In genomic region chr10:69736241-69736640, GRCm38 (mm10) we compare ENCODE assay signal across 14 mouse cellular contexts.
DNase-seq lines count a peak whose midpoint lies in the region; ATAC-seq and TF ChIP-seq lines count a peak whose summit lies in the region.
"Had no signal": no experiment of that assay in that cellular context is flagged by ENCODE, and none has a peak within 500 bp of the region (broad histone marks: within the 10 kb centered on the region; RNA-seq: fewer than 3 reads in every experiment).

No protein-coding gene starts in this region.

- CTCF ChIA-PET in Patski (lab: Charles Lee): no interaction called here

- POLR2A ChIA-PET in Patski (lab: Charles Lee): interaction anchor here (0.6 to 1.1 kb wide), 2 partner anchors 69 to 516 kb away, joined by 3 read pairs; no protein-coding TSS in a partner anchor

- TF ChIP-seq POLR2A in myocyte (IDR thresholded peaks at IDR 0.05; ENCODE audit: insufficient read length, low read depth): no peak

- in situ Hi-C loops in Patski (cut with MboI; ENCODE audit: low pct_unique_long_range_greater_than_20kb): no loop called here

- H3K4me3 ChIP-seq in myocyte: no peak overlapping the region
- H3K4me3 ChIP-seq: hindbrain, embryonic 10.5 days; limb, embryonic 15.5 days; midbrain, embryonic 12.5 days had no signal

- no peaks in the 10 kb centered on the region for H3K36me3 ChIP-seq in myocyte (ENCODE audit: control insufficient read depth, insufficient read depth)
- H3K36me3 ChIP-seq: hindbrain, embryonic 10.5 days; limb, embryonic 15.5 days; midbrain, embryonic 12.5 days had no signal

- H3K4me2 ChIP-seq in myocyte (ENCODE audit: low read depth): no peak overlapping the region
- H3K4me2 ChIP-seq: limb, embryonic 15.5 days; midbrain, embryonic 12.5 days had no signal

- no peak for TF ChIP-seq CTCF in Patski (IDR thresholded peaks at IDR 0.05)

- H3K79me2 ChIP-seq in myocyte (ENCODE audit: control insufficient read depth, insufficient read depth): no peaks in the 10 kb centered on the region

- DNase-seq in cerebellum, postnatal 36 days: peak; percentile 29
- DNase-seq in cerebellum, postnatal 4 days (ENCODE audit: low spot score in 2 of 2): no peak
- peak; percentile 22 for DNase-seq in kidney, adult 11 months
- no peak for DNase-seq in kidney, adult 9 months
- peak; percentile 65 for DNase-seq in Patski (ENCODE audit: low read depth, low spot score)
- DNase-seq in right cerebral cortex, postnatal 4 days: no peak
- DNase-seq: lung, postnatal 36 days; thymus, postnatal 25 days had no signal

- H3ac ChIP-seq in myocyte (ENCODE audit: control insufficient read depth, insufficient read length): no peak overlapping the region

- peak; percentile 39 for ATAC-seq in Patski
- ATAC-seq: activated CD4-positive, CD25-positive, alpha-beta regulatory T cell, adult 4 months; intestine, postnatal 0 days had no signal

- H3K27me3 ChIP-seq in Patski: no peaks in the 10 kb centered on the region
- no peaks in the 10 kb centered on the region for H3K27me3 ChIP-seq in myocyte (ENCODE audit: control insufficient read depth, insufficient read depth, insufficient read length)
- H3K27me3 ChIP-seq: limb, embryonic 15.5 days; midbrain, embryonic 12.5 days had no signal

TF ChIP-seq in myocyte, 11 proteins besides CTCF, POLR2A, EP300 and RAD21:
- TF ChIP-seq MYOG (IDR thresholded peaks at IDR 0.05; ENCODE audit: control insufficient read depth in 1 of 3, insufficient read depth in 1 of 3, insufficient read length in 2 of 3, low read depth in 2 of 3): peak; percentile 49 to 99 (median 94)
- TF ChIP-seq MAX (IDR thresholded peaks at IDR 0.05; ENCODE audit: low read depth): no peak
- TF ChIP-seq TCF3 (IDR thresholded peaks at IDR 0.05; ENCODE audit: insufficient read length, low read depth): peak; percentile 90
- TF ChIP-seq E2F4 (IDR thresholded peaks at IDR 0.05; ENCODE audit: insufficient read depth): no peak
- TF ChIP-seq USF1 (IDR thresholded peaks at IDR 0.05; ENCODE audit: low read depth): no peak
- no peak for TF ChIP-seq POLR2AphosphoS2 (IDR thresholded peaks at IDR 0.05; ENCODE audit: insufficient read length, low read depth)
- TF ChIP-seq MYOD1 (IDR thresholded peaks at IDR 0.05; ENCODE audit: control insufficient read depth in 1 of 3, insufficient read length in 2 of 3, low read depth in 2 of 3): peak in 2 of 3 experiments; percentile 89 to 96
- TF ChIP-seq CEBPB (IDR thresholded peaks at IDR 0.05; ENCODE audit: insufficient read depth, poor library complexity, severe bottlenecking): no peak
- no peak for TF ChIP-seq SRF (IDR thresholded peaks at IDR 0.05; ENCODE audit: control insufficient read depth, insufficient read length, low read depth)
- TF ChIP-seq TCF12 (IDR thresholded peaks at IDR 0.05; ENCODE audit: insufficient read depth, poor library complexity, severe bottlenecking): no peak
- no peak for TF ChIP-seq REST (IDR thresholded peaks at IDR 0.05; ENCODE audit: insufficient read depth, insufficient read length)

Comparison
In these comparisons a context has a peak if more than half of its experiments do, and no peak if none do; other contexts are left out.
1. DNase-seq: peak in cerebellum, postnatal 36 days (2 of 2), kidney, adult 11 months (single experiment) and Patski (single experiment); none in cerebellum, postnatal 4 days (0 of 2), kidney, adult 9 months (single experiment) and right cerebral cortex, postnatal 4 days (single experiment).